Mouse (Mus musculus): ENCODE measurements at regions not wholly inside any gene's neighbourhood (a gene's known extent, or its start where the extent isn't known, plus 50 kb on each side); places are given as distances from the start of the nearest gene placed in this dataset.

- TF ChIP-seq CTCF (IDR thresholded peaks at IDR 0.05; ENCODE audit: extremely low read depth, insufficient read depth, low read length) (no peak), POLR2A (IDR thresholded peaks at IDR 0.05; ENCODE audit: extremely low read depth, insufficient read depth, low read length) (no peak)
Observed at GRCm38 (mm10) chr1:82010995-82011394, 221.9 kb upstream of the Gm9747 start.

Data from cortical plate, adult 2 months (tissue).